Mouse (Mus musculus): ENCODE measurements around the gene Rdh16f1. TPM values are rescaled to one million over a fixed set of nuclear protein-coding genes. Genes with fewer than 3 reads are reported as not detected.
"Not testable (repeated sequence)": the region's sequence is repeated elsewhere in the genome, so short reads cannot be mapped to it uniquely, and the experiment has no call there.

Gene Rdh16f1
- polyA plus RNA-seq, 1 experiment from 2014 or later: 0.17 TPM

- H3K36me3 ChIP-seq (ENCODE audit: control insufficient read depth, insufficient read depth, low read length); ATAC-seq; H3K4me1 ChIP-seq (ENCODE audit: control insufficient read depth, insufficient read depth, low read length); H3K27me3 ChIP-seq (replicated peaks; ENCODE audit: control insufficient read depth, insufficient read depth, low read length); H3K4me2 ChIP-seq (ENCODE audit: low read depth, low read length); H3K4me3 ChIP-seq (ENCODE audit: low read length); H3K27ac ChIP-seq (ENCODE audit: low read length); H3K9me3 ChIP-seq (ENCODE audit: control insufficient read depth, low read length); H3K9ac ChIP-seq (ENCODE audit: low read depth, low read length): not testable (repeated sequence)
- 86% methylated on average over 10 of the region's 10 CpGs for WGBS
Measured at GRCm38 (mm10) chr10:127762926-127763325, 3.3 kb downstream of the Rdh16f1 start.

DNA sequence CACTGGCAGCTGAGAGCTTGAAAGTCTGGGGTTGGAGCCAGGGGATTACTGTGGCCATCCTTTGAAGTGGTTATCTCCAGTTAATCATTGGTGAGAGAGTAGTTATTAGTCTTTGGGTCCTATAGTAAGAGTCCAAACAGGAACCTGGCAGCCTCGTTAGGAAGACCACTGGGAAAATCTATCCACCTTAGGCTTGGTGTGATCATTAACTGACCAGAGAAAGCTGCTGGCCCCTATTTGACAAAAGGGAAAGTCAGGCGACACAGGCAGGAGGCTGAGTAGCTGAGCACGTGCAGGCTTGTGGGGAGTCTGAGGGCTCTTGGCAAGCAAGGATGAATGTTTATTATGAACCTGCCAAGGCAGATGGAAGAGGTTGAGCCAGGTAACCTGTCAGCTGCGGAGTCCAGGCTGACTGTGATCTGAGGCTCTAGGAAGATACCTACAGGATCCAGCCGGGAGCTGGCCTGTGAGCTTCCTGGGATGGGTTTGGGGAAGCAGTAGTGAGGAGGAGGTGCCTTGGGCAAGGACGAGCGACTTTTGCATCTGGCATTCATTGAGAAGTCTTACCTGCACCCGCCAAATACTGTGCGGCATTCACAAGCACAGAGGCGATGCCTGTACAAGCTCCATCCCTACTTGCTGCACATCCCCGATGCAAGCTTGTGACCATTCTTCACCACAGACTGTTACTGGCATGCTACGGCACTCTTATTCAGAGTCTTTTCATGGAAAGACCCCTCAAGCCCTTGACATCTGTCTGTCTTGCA, 4.5 kb downstream of the Rdh16f1 start:
- H3K4me3 ChIP-seq (ENCODE audit: low read length): no peak overlapping the region
- H3K27me3 ChIP-seq (replicated peaks; ENCODE audit: control insufficient read depth, insufficient read depth, low read length): no peaks in the 10 kb centered on the region
- no peak overlapping the region for H3K27ac ChIP-seq (ENCODE audit: low read length)
- H3K4me2 ChIP-seq (ENCODE audit: low read depth, low read length): no peak overlapping the region
- no peaks in the 10 kb centered on the region for H3K9me3 ChIP-seq (ENCODE audit: control insufficient read depth, low read length)
- H3K9ac ChIP-seq (ENCODE audit: low read depth, low read length): no peak overlapping the region
- WGBS: 45% methylated on average over 12 of the region's 12 CpGs
- peak; percentile 84 for ATAC-seq
- H3K36me3 ChIP-seq (ENCODE audit: control insufficient read depth, insufficient read depth, low read length): no peaks in the 10 kb centered on the region
- H3K4me1 ChIP-seq (ENCODE audit: control insufficient read depth, insufficient read depth, low read length): no peaks in the 10 kb centered on the region; the same call in 1 of the 2 replicates

GRCm38 (mm10) chr10:127766564-127766963, 7.0 kb downstream of the Rdh16f1 start:
- no peaks in the 10 kb centered on the region; the same call in 1 of the 2 replicates for H3K4me1 ChIP-seq (ENCODE audit: control insufficient read depth, insufficient read depth, low read length)
- 78% methylated on average over 1 of the region's 1 CpGs for WGBS
- no peak overlapping the region for H3K4me2 ChIP-seq (ENCODE audit: low read depth, low read length)
- H3K9ac ChIP-seq (ENCODE audit: low read depth, low read length): no peak overlapping the region
- no peak overlapping the region for H3K4me3 ChIP-seq (ENCODE audit: low read length)
- no peaks in the 10 kb centered on the region for H3K27me3 ChIP-seq (replicated peaks; ENCODE audit: control insufficient read depth, insufficient read depth, low read length)
- H3K9me3 ChIP-seq (ENCODE audit: control insufficient read depth, low read length): no peaks in the 10 kb centered on the region
- ATAC-seq: no peak
- no peak overlapping the region for H3K27ac ChIP-seq (ENCODE audit: low read length)
- H3K36me3 ChIP-seq (ENCODE audit: control insufficient read depth, insufficient read depth, low read length): no peaks in the 10 kb centered on the region

DNA sequence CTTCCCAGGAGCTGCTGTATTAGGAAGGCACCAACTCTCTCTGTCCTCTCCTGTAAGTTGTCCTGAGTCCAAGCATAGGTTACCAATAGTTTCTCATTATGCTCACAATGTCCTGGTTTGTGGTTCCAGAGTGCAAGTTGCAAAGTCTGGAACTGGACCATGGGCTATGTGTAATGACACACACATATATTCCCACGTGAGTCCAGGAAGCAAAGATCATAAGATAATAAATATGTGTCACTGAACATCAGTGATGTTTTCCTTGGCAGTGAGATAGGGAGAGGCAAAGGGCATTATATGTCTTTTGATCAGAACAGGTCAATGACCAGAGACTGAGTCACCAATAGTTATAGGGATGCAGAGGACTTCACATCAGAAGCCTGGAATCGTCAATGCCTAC, 16.4 kb downstream of the Rdh16f1 start, which contains the start of gene Rdh9:
Gene Rdh9, plus strand, starts transcription at position 376 of the 400 bp plus-strand sequence.
- peak; percentile 73 for ATAC-seq
- Histone ChIP-seq H3K27me3 (replicated peaks; ENCODE audit: control insufficient read depth, insufficient read depth, low read length) (no peaks in the 10 kb centered on the region), H3K4me3 (ENCODE audit: low read length) (no peak within 1 kb of the TSS), H3K9me3 (ENCODE audit: control insufficient read depth, low read length) (no peaks in the 10 kb centered on the region), H3K4me2 (ENCODE audit: low read depth, low read length) (no peak within 1 kb of the TSS), H3K27ac (ENCODE audit: low read length) (no peak within 1 kb of the TSS), H3K9ac (ENCODE audit: low read depth, low read length) (no peak within 1 kb of the TSS), H3K36me3 (ENCODE audit: control insufficient read depth, insufficient read depth, low read length) (no peaks in the 10 kb centered on the region), H3K4me1 (ENCODE audit: control insufficient read depth, insufficient read depth, low read length) (no peaks in the 10 kb centered on the region)
- WGBS: 71% methylated on average over 2 of the region's 2 CpGs

GRCm38 (mm10) chr10:127782321-127782720, 22.7 kb downstream of the Rdh16f1 start:
- H3K36me3 ChIP-seq (ENCODE audit: control insufficient read depth, insufficient read depth, low read length); ATAC-seq; H3K27me3 ChIP-seq (replicated peaks; ENCODE audit: control insufficient read depth, insufficient read depth, low read length); H3K4me1 ChIP-seq (ENCODE audit: control insufficient read depth, insufficient read depth, low read length); H3K4me3 ChIP-seq (ENCODE audit: low read length); H3K27ac ChIP-seq (ENCODE audit: low read length); H3K4me2 ChIP-seq (ENCODE audit: low read depth, low read length); H3K9ac ChIP-seq (ENCODE audit: low read depth, low read length); H3K9me3 ChIP-seq (ENCODE audit: control insufficient read depth, low read length): not testable (repeated sequence)
- WGBS: 98% methylated on average over 17 of the region's 17 CpGs

DNA sequence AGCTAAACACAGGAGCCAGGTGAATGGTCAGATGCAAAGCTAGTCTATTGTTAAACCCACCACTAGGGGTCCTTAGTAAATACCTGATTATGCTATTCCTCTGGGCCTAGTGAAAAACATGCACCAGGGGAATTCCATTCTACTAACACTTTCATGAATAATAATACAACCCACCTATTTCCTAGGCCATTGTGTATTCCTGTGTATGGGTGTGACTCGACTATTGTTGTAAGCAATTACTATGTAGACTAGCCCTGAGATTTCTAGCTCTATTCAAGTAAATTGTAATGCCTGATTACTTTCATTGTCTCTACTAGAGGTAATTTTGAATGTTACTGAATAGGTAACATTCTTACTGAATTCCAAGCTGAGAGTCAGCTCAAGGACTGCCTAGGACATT, 25.8 kb downstream of the Rdh16f1 start:
- H3K9ac ChIP-seq (ENCODE audit: low read depth, low read length); H3K9me3 ChIP-seq (ENCODE audit: control insufficient read depth, low read length); H3K36me3 ChIP-seq (ENCODE audit: control insufficient read depth, insufficient read depth, low read length); H3K4me1 ChIP-seq (ENCODE audit: control insufficient read depth, insufficient read depth, low read length); H3K4me3 ChIP-seq (ENCODE audit: low read length); H3K4me2 ChIP-seq (ENCODE audit: low read depth, low read length); H3K27ac ChIP-seq (ENCODE audit: low read length); ATAC-seq; H3K27me3 ChIP-seq (replicated peaks; ENCODE audit: control insufficient read depth, insufficient read depth, low read length): not testable (repeated sequence)
- 85% methylated on average over 1 of the region's 1 CpGs for WGBS

GRCm38 (mm10) chr10:127799295-127799694, 39.7 kb downstream of the Rdh16f1 start:
- Histone ChIP-seq H3K4me3 (ENCODE audit: low read length) (no peak overlapping the region), H3K27ac (ENCODE audit: low read length) (no peak overlapping the region), H3K36me3 (ENCODE audit: control insufficient read depth, insufficient read depth, low read length) (no peaks in the 10 kb centered on the region), H3K9me3 (ENCODE audit: control insufficient read depth, low read length) (no peaks in the 10 kb centered on the region), H3K27me3 (replicated peaks; ENCODE audit: control insufficient read depth, insufficient read depth, low read length) (no peaks in the 10 kb centered on the region), H3K4me1 (ENCODE audit: control insufficient read depth, insufficient read depth, low read length) (no peaks in the 10 kb centered on the region), H3K9ac (ENCODE audit: low read depth, low read length) (no peak overlapping the region), H3K4me2 (ENCODE audit: low read depth, low read length) (no peak overlapping the region)
- 65% methylated on average over 1 of the region's 1 CpGs for WGBS
- no peak for ATAC-seq

DNA sequence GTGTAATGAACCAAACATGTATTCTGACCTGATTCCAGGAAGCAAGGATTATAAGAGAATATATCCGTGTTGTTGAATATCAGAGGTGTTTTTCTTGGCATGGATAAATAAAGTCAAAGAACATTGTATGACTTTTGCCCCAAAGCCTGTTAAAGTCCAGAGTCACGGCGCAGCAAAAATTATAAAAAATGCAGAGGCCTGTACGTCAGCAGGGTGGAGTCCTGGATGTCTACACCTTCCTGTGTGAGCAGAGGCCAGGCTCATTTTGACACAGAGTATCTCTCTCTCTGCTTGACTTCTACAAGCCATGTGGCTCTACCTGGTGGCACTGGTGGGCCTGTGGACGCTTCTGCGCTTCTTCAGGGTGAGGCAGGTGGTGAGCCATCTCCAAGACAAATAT, 41.3 kb downstream of the Rdh16f1 start, which contains the start of gene Rdh16:
Gene Rdh16, plus strand, starts transcription at position 262 of the 400 bp plus-strand sequence.
- Histone ChIP-seq H3K36me3 (ENCODE audit: control insufficient read depth, insufficient read depth, low read length) (no peaks in the 10 kb centered on the region), H3K9ac (ENCODE audit: low read depth, low read length) (no peak within 1 kb of the TSS), H3K27me3 (replicated peaks; ENCODE audit: control insufficient read depth, insufficient read depth, low read length) (no peaks in the 10 kb centered on the region), H3K4me3 (ENCODE audit: low read length) (no peak within 1 kb of the TSS), H3K9me3 (ENCODE audit: control insufficient read depth, low read length) (no peaks in the 10 kb centered on the region), H3K4me1 (ENCODE audit: control insufficient read depth, insufficient read depth, low read length) (no peaks in the 10 kb centered on the region), H3K27ac (ENCODE audit: low read length) (no peak within 1 kb of the TSS), H3K4me2 (ENCODE audit: low read depth, low read length) (no peak within 1 kb of the TSS)
- no peak for ATAC-seq
- WGBS: 87% methylated on average over 6 of the region's 6 CpGs

GRCm38 (mm10) chr10:127801612-127802011, 42.0 kb downstream of the Rdh16f1 start:
- no peak for ATAC-seq
- H3K4me2 ChIP-seq (ENCODE audit: low read depth, low read length): no peak overlapping the region
- WGBS: 89% methylated on average over 2 of the region's 2 CpGs

GRCm38 (mm10) chr10:127802236-127802635, 42.6 kb downstream of the Rdh16f1 start:
- no peak overlapping the region for H3K4me2 ChIP-seq (ENCODE audit: low read depth, low read length)
- H3K27ac ChIP-seq (ENCODE audit: low read length): no peak overlapping the region
- no peak overlapping the region for H3K9ac ChIP-seq (ENCODE audit: low read depth, low read length)
- no peak for ATAC-seq
- no peaks in the 10 kb centered on the region for H3K36me3 ChIP-seq (ENCODE audit: control insufficient read depth, insufficient read depth, low read length)
- no peak overlapping the region for H3K4me3 ChIP-seq (ENCODE audit: low read length)
- no peaks in the 10 kb centered on the region for H3K27me3 ChIP-seq (replicated peaks; ENCODE audit: control insufficient read depth, insufficient read depth, low read length)
- no peaks in the 10 kb centered on the region for H3K4me1 ChIP-seq (ENCODE audit: control insufficient read depth, insufficient read depth, low read length)
- no peaks in the 10 kb centered on the region for H3K9me3 ChIP-seq (ENCODE audit: control insufficient read depth, low read length)
- WGBS: 80% methylated on average over 5 of the region's 5 CpGs

More at GRCm38 (mm10) chr10:127801612-127802011, 42.0 kb downstream of the Rdh16f1 start:
- H3K27ac ChIP-seq (ENCODE audit: low read length): no peak overlapping the region
- no peak overlapping the region for H3K4me3 ChIP-seq (ENCODE audit: low read length)
- H3K9ac ChIP-seq (ENCODE audit: low read depth, low read length): no peak overlapping the region
- H3K4me1 ChIP-seq (ENCODE audit: control insufficient read depth, insufficient read depth, low read length): no peaks in the 10 kb centered on the region
- H3K27me3 ChIP-seq (replicated peaks; ENCODE audit: control insufficient read depth, insufficient read depth, low read length): no peaks in the 10 kb centered on the region
- no peaks in the 10 kb centered on the region for H3K9me3 ChIP-seq (ENCODE audit: control insufficient read depth, low read length)
- H3K36me3 ChIP-seq (ENCODE audit: control insufficient read depth, insufficient read depth, low read length): no peaks in the 10 kb centered on the region
